ENCODE assay signal across 9 mouse cellular contexts in genomic region chr19:21785132-21785528, GRCm38 (mm10). TPM values are rescaled to one million over a fixed set of nuclear protein-coding genes. Genes with fewer than 3 reads are reported as not detected.
DNase-seq lines count a peak whose midpoint lies in the region; ATAC-seq and TF ChIP-seq lines count a peak whose summit lies in the region.
"Had no signal": no experiment of that assay in that cellular context is flagged by ENCODE, and none has a peak within 500 bp of the region (broad histone marks: within the 10 kb centered on the region; RNA-seq: fewer than 3 reads in every experiment).

No protein-coding gene starts in this region.

- H3K4me2 ChIP-seq in heart, embryonic 11.5 days = peak overlapping the region; percentile 24; the same call in 1 of the 2 replicates
- H3K4me2 ChIP-seq in midbrain, embryonic 15.5 days = peak overlapping the region; percentile 45

- intact Hi-C loops in heart, postnatal 14 days (cut with DNase I) = no loop called here

- POLR2A ChIA-PET in Patski (lab: Charles Lee) = interaction anchor here (0.6 to 0.7 kb wide), 2 partner anchors 26 to 30 kb away, joined by 3 read pairs; no protein-coding TSS in a partner anchor

- H3K9me3 ChIP-seq in heart, embryonic 11.5 days (replicated peaks; ENCODE audit: control insufficient read depth, low read length) = no peaks in the 10 kb centered on the region
- H3K9me3 ChIP-seq in midbrain, embryonic 15.5 days = no peaks in the 10 kb centered on the region

- no peak for TF ChIP-seq CTCF in Patski (IDR thresholded peaks at IDR 0.05)

- no peaks in the 10 kb centered on the region for H3K27me3 ChIP-seq in heart, embryonic 11.5 days (ENCODE audit: control insufficient read depth, insufficient read depth, low read length)
- no peaks in the 10 kb centered on the region for H3K27me3 ChIP-seq in Patski
- H3K27me3 ChIP-seq in midbrain, embryonic 15.5 days (replicated peaks) = no peaks in the 10 kb centered on the region

- H3K4me1 ChIP-seq in heart, embryonic 11.5 days (ENCODE audit: control insufficient read depth, insufficient read depth, low read length) = peaks cover 46% of the 10 kb centered on the region
- H3K4me1 ChIP-seq in midbrain, embryonic 15.5 days = peaks cover 84% of the 10 kb centered on the region

- no peaks in the 10 kb centered on the region for H3K36me3 ChIP-seq in heart, embryonic 11.5 days (ENCODE audit: control insufficient read depth, insufficient read depth, low read length)
- no peaks in the 10 kb centered on the region for H3K36me3 ChIP-seq in midbrain, embryonic 15.5 days (replicated peaks)

- WGBS in heart, embryonic 11.5 days (ENCODE audit: insufficient replicate concordance) = 34% methylated on average over 3 of the region's 3 CpGs
- 0% methylated on average over 3 of the region's 3 CpGs for WGBS in midbrain, embryonic 15.5 days

- peak overlapping the region; percentile 3; the same call in 1 of the 2 replicates for H3K9ac ChIP-seq in heart, embryonic 11.5 days (ENCODE audit: low read depth, low read length)
- peak overlapping the region; percentile 40 for H3K9ac ChIP-seq in midbrain, embryonic 15.5 days

- ATAC-seq in heart, embryonic 11.5 days (replicated peaks; ENCODE audit: insufficient number of reproducible peaks, low FRiP score, low TSS enrichment) = no peak
- peak; percentile 53 for ATAC-seq in Patski
- peak; percentile 45 for ATAC-seq in granulocyte monocyte progenitor cell, adult 5-6 weeks (replicated peaks; ENCODE audit: poor library complexity, severe bottlenecking)
- peak; percentile 12; the same call in 1 of the 2 replicates for ATAC-seq in midbrain, embryonic 15.5 days (replicated peaks)

- in situ Hi-C loops in Patski (cut with MboI; ENCODE audit: low pct_unique_long_range_greater_than_20kb) = no loop called here

- peak overlapping the region; percentile 52; the same call in 1 of the 2 replicates for H3K27ac ChIP-seq in heart, embryonic 11.5 days (ENCODE audit: low read depth, low read length)
- peak overlapping the region; percentile 93 for H3K27ac ChIP-seq in midbrain, embryonic 15.5 days
- H3K27ac ChIP-seq: macrophage had no signal

- no peak overlapping the region for H3K4me3 ChIP-seq in heart, embryonic 11.5 days (ENCODE audit: low read depth, low read length)
- 0 out of 2 replicates have a peak overlapping the region, but pooled peaks have one; percentile 21 for H3K4me3 ChIP-seq in midbrain, embryonic 15.5 days

- DNase-seq in heart, postnatal 14 days = no peak
- no peak for DNase-seq in Patski (ENCODE audit: low read depth, low spot score)
- no peak for DNase-seq in spleen, postnatal 4 days (ENCODE audit: low spot score in 2 of 2)
- DNase-seq in layer of hippocampus, postnatal 25 days (ENCODE audit: extremely low spot score in 1 of 2, low spot score in 1 of 2) = no peak
- DNase-seq in spleen, postnatal 36 days (ENCODE audit: low spot score in 2 of 2) = no peak

- CTCF ChIA-PET in Patski (lab: Charles Lee) = no interaction called here

RNA-seq across cellular contexts. Expression of gene Cemip2, which starts 7.0 kb away (rescaled TPM):
- 77.0 and 99.7 TPM in 2 replicates for polyA plus RNA-seq in heart, embryonic 11.5 days (2014; fragmentation: Nextera tagmentation; extraction: Ambion mirVana)
- 10 to 100 TPM; 20.7 to 22.2 TPM for total RNA-seq in heart, postnatal 14 days (2021)
- 10.5 TPM for polyA plus RNA-seq in Patski (2021)
- total RNA-seq in granulocyte monocyte progenitor cell, adult 5-6 weeks (2014; fragmentation: Nextera tagmentation) = 10.1 and 13.9 TPM in 2 replicates
- total RNA-seq in granulocyte monocyte progenitor cell, adult 5-6 weeks (2017) = 24.0 and 24.5 TPM in 2 replicates
- 39.9 and 41.6 TPM in 2 replicates for polyA plus RNA-seq in midbrain, embryonic 15.5 days (2015; fragmentation: Nextera tagmentation; extraction: Ambion mirVana)
- 10 to 100 TPM; 12.6 to 15.3 TPM for total RNA-seq in layer of hippocampus, postnatal 25 days (2021)
